In the genomic region with DNA sequence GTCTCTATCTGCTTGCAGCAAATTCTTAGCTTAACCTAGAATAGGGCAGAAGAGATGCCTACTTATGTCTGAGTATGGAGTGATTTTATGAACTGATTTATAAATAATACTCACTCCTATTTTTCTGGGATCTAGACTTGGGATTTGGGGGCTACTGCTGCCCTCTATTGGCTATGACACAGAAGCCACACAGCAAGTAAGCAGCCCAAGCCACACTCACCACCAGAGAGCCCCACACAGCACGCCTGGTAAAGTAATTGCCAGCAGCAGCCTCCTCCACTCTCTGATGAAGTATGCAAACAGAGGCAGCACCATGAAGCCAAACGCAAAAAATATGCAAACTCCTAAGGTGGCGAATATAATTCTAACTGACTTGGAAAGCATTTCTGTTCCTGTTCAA, we compare ENCODE assay signal across 10 mouse cellular contexts. TPM values are rescaled to one million over a fixed set of nuclear protein-coding genes. Genes with fewer than 3 reads are reported as not detected.
DNase-seq lines count a peak whose midpoint lies in the region; ATAC-seq and TF ChIP-seq lines count a peak whose summit lies in the region.
"Had no signal": no experiment of that assay in that cellular context is flagged by ENCODE, and none has a peak within 500 bp of the region (broad histone marks: within the 10 kb centered on the region; RNA-seq: fewer than 3 reads in every experiment).

No protein-coding gene starts in this region.

- H3K36me3 ChIP-seq in intestine, embryonic 14.5 days (ENCODE audit: control insufficient read depth, insufficient read depth, low read length) = 0 out of 2 replicates have a peak, but pooled peaks cover 4% of the 10 kb centered on the region
- no peaks in the 10 kb centered on the region for H3K36me3 ChIP-seq in forebrain, embryonic 13.5 days (ENCODE audit: poor library complexity, severe bottlenecking)

- H3K9me3 ChIP-seq in intestine, embryonic 14.5 days (ENCODE audit: control insufficient read depth, low read length) = no peaks in the 10 kb centered on the region
- H3K9me3 ChIP-seq in forebrain, embryonic 13.5 days (replicated peaks) = no peaks in the 10 kb centered on the region
- H3K9me3 ChIP-seq: megakaryocyte, embryonic 14.5 days had no signal

- no peak overlapping the region for H3K27ac ChIP-seq in layer of hippocampus, adult 2 months
- H3K27ac ChIP-seq in intestine, embryonic 14.5 days (ENCODE audit: low read depth) = no peak overlapping the region
- no peak overlapping the region for H3K27ac ChIP-seq in forebrain, embryonic 13.5 days

- 48% methylated on average over 3 of the region's 3 CpGs for WGBS in intestine, embryonic 14.5 days
- WGBS in forebrain, embryonic 13.5 days = 50% methylated on average over 3 of the region's 3 CpGs

- no peaks in the 10 kb centered on the region for H3K4me1 ChIP-seq in intestine, embryonic 14.5 days (replicated peaks; ENCODE audit: control insufficient read depth, insufficient read depth, low read length)
- H3K4me1 ChIP-seq in forebrain, embryonic 13.5 days = no peaks in the 10 kb centered on the region

- no peak overlapping the region for H3K9ac ChIP-seq in intestine, embryonic 14.5 days (ENCODE audit: low read length)
- no peak overlapping the region for H3K9ac ChIP-seq in forebrain, embryonic 13.5 days

- DNase-seq in layer of hippocampus, adult 2 months (ENCODE audit: low spot score in 2 of 2) = no peak
- DNase-seq in layer of hippocampus, adult 9-10 months (ENCODE audit: low spot score) = no peak
- peak; percentile 13 for DNase-seq in urinary bladder, postnatal 14 days (ENCODE audit: low spot score)
- no peak for DNase-seq in urinary bladder, adult 2 months (ENCODE audit: low spot score)
- DNase-seq in intestine, embryonic 14.5 days (ENCODE audit: low spot score) = peak; percentile 55
- DNase-seq in cerebellum, adult 11 months = no peak
- DNase-seq: cerebellum, adult 9-11 months had no signal

- peak; percentile 63 for TF ChIP-seq CTCF in layer of hippocampus, adult 2 months (conservative IDR thresholded peaks at IDR 0.05)

- H3K27me3 ChIP-seq in intestine, embryonic 14.5 days (replicated peaks; ENCODE audit: control insufficient read depth, insufficient read depth, low read length) = no peaks in the 10 kb centered on the region
- no peaks in the 10 kb centered on the region for H3K27me3 ChIP-seq in forebrain, embryonic 13.5 days
- H3K27me3 ChIP-seq: megakaryocyte, embryonic 14.5 days had no signal

- H3K4me3 ChIP-seq in layer of hippocampus, adult 2 months = no peak overlapping the region
- no peak overlapping the region for H3K4me3 ChIP-seq in intestine, embryonic 14.5 days (ENCODE audit: low read depth, low read length)
- H3K4me3 ChIP-seq in forebrain, embryonic 13.5 days = no peak overlapping the region
- H3K4me3 ChIP-seq: megakaryocyte, embryonic 14.5 days had no signal

- no peak for ATAC-seq in intestine, embryonic 14.5 days (replicated peaks; ENCODE audit: low FRiP score, low TSS enrichment, low read depth)
- no peak for ATAC-seq in megakaryocyte-erythroid progenitor cell, adult 5-6 weeks (replicated peaks; ENCODE audit: low FRiP score, low TSS enrichment, poor library complexity, severe bottlenecking)
- no peak for ATAC-seq in forebrain, embryonic 13.5 days

- no peak overlapping the region for H3K4me2 ChIP-seq in intestine, embryonic 14.5 days (ENCODE audit: low read length)
- no peak overlapping the region for H3K4me2 ChIP-seq in forebrain, embryonic 13.5 days

RNA-seq across cellular contexts. Expression of a gene that starts 21.1 kb away (rescaled TPM):
- total RNA-seq in layer of hippocampus, adult 2 months (2021) = 1 to 10 TPM; 1.8 TPM
- polyA plus RNA-seq in urinary bladder, adult 2 months (2012; rRNA removed) = 18.8 and 20.5 TPM in 2 replicates
- polyA plus RNA-seq in intestine, embryonic 14.5 days (2014; fragmentation: Nextera tagmentation; extraction: Ambion mirVana) = 9.9 and 10.0 TPM in 2 replicates
- total RNA-seq in megakaryocyte-erythroid progenitor cell, adult 5-6 weeks (2014; fragmentation: Nextera tagmentation) = 1.5 and 4.3 TPM in 2 replicates
- total RNA-seq in megakaryocyte-erythroid progenitor cell, adult 5-6 weeks (2017) = 2.3 TPM in 1 of 2 replicates, not detected in the other
- 0.80 and 1.7 TPM in 2 replicates for polyA plus RNA-seq in forebrain, embryonic 13.5 days (2015; fragmentation: Nextera tagmentation; extraction: Ambion mirVana)

Comparison
In these comparisons a context has a peak if more than half of its experiments do, and no peak if none do; other contexts are left out.
1. DNase-seq: peak in urinary bladder, postnatal 14 days (single experiment) and intestine, embryonic 14.5 days (single experiment); none in layer of hippocampus, adult 2 months (0 of 2), layer of hippocampus, adult 9-10 months (single experiment), urinary bladder, adult 2 months (single experiment) and cerebellum, adult 11 months (single experiment).